Mouse (Mus musculus): Measurements from ENCODE around the gene Hapln2.

- TF ChIP-seq POLR2A (IDR thresholded peaks at IDR 0.05; ENCODE audit: borderline replicate concordance, extremely low read depth, insufficient read depth, insufficient read length, poor library complexity, severe bottlenecking) = no peak
- TF ChIP-seq CTCF (IDR thresholded peaks at IDR 0.05; ENCODE audit: borderline replicate concordance, extremely low read depth, insufficient read depth, insufficient read length) = no peak
Measured at GRCm38 (mm10) chr3:88057030-88057429, 29.6 kb upstream of the Hapln2 start.

Measured in brain, embryonic 14.5 days (tissue).